Mouse (Mus musculus) liver, embryonic 14.5 days (tissue): ENCODE measurements around the gene Olfr1410. TPM values are rescaled to one million over a fixed set of nuclear protein-coding genes. Genes with fewer than 3 reads are reported as not detected.
A peak's percentile ranks its signal among the peaks of the same experiment; 100 is the strongest.

Experiments
- ATAC-seq: fragments of 200-750 bp; cut with Nextera tagmentation; 2 replicates; pipeline ENCODE4 v1.8.0; 2017; ENCODE audit warnings: moderate number of reproducible peaks, mild to moderate bottlenecking, moderate library complexity; ENCODE audit not compliant: insufficient read depth
- DNase-seq, 3 experiments: peaks; one replicate each; pipeline ENCODE4 v3.0.0-alpha.2; 2012 to 2013; ENCODE audit warnings: low read depth in 3 of 3, low spot score in 3 of 3
- H3K27ac ChIP-seq: fragments of 300-500 bp; sonication (generic); 2 replicates; pipeline ENCODE4 v1.5.1; 2014; ENCODE audit warnings: moderate library complexity, mild to moderate bottlenecking, control low read depth, inconsistent platforms
- H3K27me3 ChIP-seq: fragments of 300-500 bp; sonication (generic); 2 replicates; pipeline ENCODE4 v1.6.1; 2014; ENCODE audit warnings: mild to moderate bottlenecking, low read length, moderate library complexity; ENCODE audit not compliant: control insufficient read depth, insufficient read depth
- H3K36me3 ChIP-seq: fragments of 300-500 bp; sonication (generic); replicated peaks from 2 replicates; pipeline ENCODE4 v1.6.1; 2014; ENCODE audit warnings: low read depth; ENCODE audit not compliant: control insufficient read depth, insufficient read depth
- H3K4me1 ChIP-seq, 2 experiments: fragments of 200-500 bp in 1 of 2; fragments of 300-500 bp in 1 of 2; sonication (generic) in 1 of 2; replicated peaks; 2 replicates each; pipeline ENCODE4 v1.6.1; 2012 to 2014; ENCODE audit warnings: antibody characterized with exemption in 1 of 2, inconsistent platforms in 1 of 2, low read length in 1 of 2; ENCODE audit not compliant: control insufficient read depth in 2 of 2, insufficient read depth in 2 of 2
- H3K4me2 ChIP-seq: fragments of 300-500 bp; sonication (generic); 2 replicates; pipeline ENCODE4 v1.6.1; 2014; ENCODE audit warnings: low read depth, mild to moderate bottlenecking, control low read depth, moderate library complexity
- H3K4me3 ChIP-seq, 2 experiments: fragments of 200-500 bp in 1 of 2; fragments of 300-500 bp in 1 of 2; sonication (generic) in 1 of 2; 2 replicates each; pipeline ENCODE4 v1.5.1; 2012 to 2014; ENCODE audit warnings: low read depth in 2 of 2, low read length in 2 of 2, mild to moderate bottlenecking in 2 of 2, control low read depth in 1 of 2, inconsistent platforms in 1 of 2, moderate library complexity in 1 of 2; ENCODE audit not compliant: insufficient read depth in 1 of 2
- H3K9ac ChIP-seq: fragments of 300-500 bp; sonication (generic); replicated peaks from 2 replicates; pipeline ENCODE4 v1.6.1; 2014; ENCODE audit warnings: mild to moderate bottlenecking, control low read depth, moderate library complexity
- H3K9me3 ChIP-seq: fragments of 300-500 bp; sonication (generic); 2 replicates; pipeline ENCODE4 v1.6.1; 2016; ENCODE audit warnings: low read length, mixed read lengths; ENCODE audit not compliant: control insufficient read depth
- CTCF ChIP-seq: IDR thresholded peaks from 2 replicates; pipeline ENCODE4 v1.5.1; 2016; ENCODE audit warnings: antibody characterized with exemption, low read depth, control low read depth
- EP300 ChIP-seq: IDR thresholded peaks from 2 replicates; pipeline ENCODE4 v1.6.1; 2016; ENCODE audit warnings: antibody characterized with exemption, low read depth
- WGBS: fragments of 180-500 bp; shearing (Covaris S2); extraction: QIAGEN DNeasy Blood & Tissue Kit; methylation state at CpG from one replicate; pipeline ENCODE4 v1.1.7; 2014; ENCODE audit not compliant: insufficient replicate concordance; 5-methylcytosine and 5-hydroxymethylcytosine counted together
- polyA plus RNA-seq, 2 experiments: library from polyadenylated mRNA; depleted of rRNA in 1 of 2; stranded (reverse) in 1 of 2; unstranded in 1 of 2; fragments of >200 nt; fragmentation: Nextera tagmentation in 1 of 2; extraction: Ambion mirVana in 1 of 2; gene quantifications; 2 replicates each; pipeline versions ENCODE4 v1.2.1 to v1.2.3; 2012 to 2014

Olfr1410 gene
- polyA plus RNA-seq, 2 experiments, result not detected

- Histone ChIP-seq H3K9ac (no peak overlapping the region), H3K4me3 (peak overlapping the region in 1 of 2 experiments; percentile 1; a peak in 1 of 4 replicates), H3K4me1 (peaks cover 0 to 6% of the 10 kb centered on the region in 2 experiments; a peak in 1 of 4 replicates), H3K27ac (no peak overlapping the region), H3K27me3 (no peaks in the 10 kb centered on the region), H3K4me2 (peak overlapping the region; percentile 45), H3K36me3 (no peaks in the 10 kb centered on the region), H3K9me3 (no peaks in the 10 kb centered on the region)
- DNase-seq (peak; percentile 28 to 42 (median 30)), ATAC-seq (0 out of 2 replicates have a peak, but pooled peaks have one; percentile 28)
- WGBS, result 8% methylated on average over 8 of the region's 8 CpGs
- peak; percentile 91 for TF ChIP-seq CTCF
- TF ChIP-seq EP300, result no peak
These were observed 42.2 kb downstream of the Olfr1410 start for GRCm38 (mm10) chr1:92647752-92648151.

DNA sequence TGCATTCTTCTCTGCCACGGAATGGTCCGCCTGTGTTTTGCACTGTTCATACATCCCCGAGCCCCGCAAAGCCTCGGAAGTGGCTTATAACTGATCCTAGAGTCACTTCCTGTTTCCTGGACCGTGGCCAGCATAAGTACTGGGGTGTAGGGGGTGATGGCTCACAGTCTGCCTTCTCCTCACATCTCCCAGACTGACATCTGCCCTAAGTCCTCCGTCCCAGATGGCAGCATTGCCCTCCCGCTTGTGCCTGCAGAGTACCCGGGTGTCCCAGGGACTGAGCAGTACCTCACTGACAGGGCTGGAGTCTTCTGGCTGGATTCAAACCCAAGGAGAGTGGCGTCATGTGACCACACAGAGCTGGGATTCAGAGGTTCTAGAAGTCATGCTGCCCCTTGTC lies 42.6 kb downstream of the Olfr1410 start:
- H3K4me2 ChIP-seq, result peak overlapping the region; percentile 45
- TF ChIP-seq EP300 (no peak), CTCF (no peak)
- no peak for DNase-seq
- 15% methylated on average over 10 of the region's 10 CpGs for whole genome bisulfite sequencing
- no peak for ATAC-seq
- H3K36me3 ChIP-seq, result no peaks in the 10 kb centered on the region
- H3K4me1 ChIP-seq, result peaks cover 0 to 6% of the 10 kb centered on the region in 2 experiments; a peak in 1 of 4 replicates
- no peaks in the 10 kb centered on the region for H3K9me3 ChIP-seq
- H3K27me3 ChIP-seq, result no peaks in the 10 kb centered on the region
- H3K4me3 ChIP-seq, result peak overlapping the region in 1 of 2 experiments; percentile 1; a peak in 1 of 4 replicates
- no peak overlapping the region for H3K27ac ChIP-seq
- no peak overlapping the region for H3K9ac ChIP-seq

- TF ChIP-seq EP300 (no peak), CTCF (peak; percentile 86)
- Histone ChIP-seq H3K27ac (no peak within 1 kb of the TSS), H3K4me2 (peak within 1 kb of the TSS; percentile 45), H3K4me1 (peaks cover 0 to 6% of the 10 kb centered on the region in 2 experiments; a peak in 1 of 4 replicates), H3K27me3 (no peaks in the 10 kb centered on the region), H3K9me3 (no peaks in the 10 kb centered on the region), H3K36me3 (no peaks in the 10 kb centered on the region), H3K4me3 (peak within 1 kb of the TSS in 1 of 2 experiments; percentile 1; a peak in 1 of 4 replicates), H3K9ac (no peak within 1 kb of the TSS)
- DNase-seq (peak; percentile 22 to 37 (median 28)), ATAC-seq (no peak)
- 18% methylated on average over 8 of the region's 8 CpGs for WGBS
These were observed 43.1 kb downstream of the Olfr1410 start, which contains the start of gene Otos for GRCm38 (mm10) chr1:92648673-92649072. Otos (minus strand) TSS chr1:92648841.

GRCm38 (mm10) chr1:92651467-92651866 lies 45.9 kb downstream of the Olfr1410 start:
- 54% methylated on average over 3 of the region's 3 CpGs for WGBS
- Histone ChIP-seq H3K36me3 (no peaks in the 10 kb centered on the region), H3K4me2 (no peak overlapping the region), H3K9me3 (no peaks in the 10 kb centered on the region), H3K4me3 (no peak overlapping the region), H3K27me3 (no peaks in the 10 kb centered on the region), H3K4me1 (peaks cover 0 to 6% of the 10 kb centered on the region in 2 experiments; a peak in 1 of 4 replicates), H3K27ac (no peak overlapping the region), H3K9ac (no peak overlapping the region)
- ATAC-seq (no peak), DNase-seq (no peak)
- TF ChIP-seq CTCF, result no peak
- TF ChIP-seq EP300, result no peak

DNA sequence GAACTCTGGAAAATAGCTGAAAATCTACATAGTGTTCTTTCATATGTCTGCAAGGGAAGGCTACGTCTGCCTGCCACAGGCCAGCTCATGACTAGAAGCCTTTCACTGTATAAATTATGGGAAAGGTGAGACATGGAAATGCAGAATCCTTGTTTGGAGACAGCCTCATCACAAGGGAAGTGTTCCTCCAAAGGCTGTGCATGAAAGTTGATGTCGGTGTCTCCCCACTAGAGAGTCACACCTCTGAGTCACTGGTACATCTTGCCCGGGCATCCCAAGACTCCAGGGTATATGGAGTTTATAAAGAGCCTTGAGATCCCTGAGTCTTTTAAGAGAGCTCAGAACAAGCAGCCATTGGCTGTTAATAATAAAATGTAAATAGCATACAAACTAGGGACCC lies 47.6 kb downstream of the Olfr1410 start:
- WGBS, result 68% methylated on average over 3 of the region's 3 CpGs
- no peak for ATAC-seq

More for the DNA sequence above, 47.6 kb downstream of the Olfr1410 start:
- H3K27me3 ChIP-seq, result no peaks in the 10 kb centered on the region
- 0 out of 4 replicates have a peak, but pooled peaks cover 0 to 2% of the 10 kb centered on the region in 2 experiments for H3K4me1 ChIP-seq
- TF ChIP-seq EP300 (no peak), CTCF (no peak)
- H3K9me3 ChIP-seq, result no peaks in the 10 kb centered on the region
- DNase-seq, result no peak
- no peak overlapping the region for H3K4me3 ChIP-seq
- no peaks in the 10 kb centered on the region for H3K36me3 ChIP-seq
- no peak overlapping the region for H3K9ac ChIP-seq
- no peak overlapping the region for H3K4me2 ChIP-seq
- H3K27ac ChIP-seq, result no peak overlapping the region
